Mouse (Mus musculus) regulatory T cell (primary cell): ENCODE data around the gene Ctnnbl1.

ENCODE experiments used
- in situ Hi-C: fragments of 300-600 bp; cut with MboI, MseI; formaldehyde crosslinking; loops from one replicate; pipeline ENCODE4 v1.15.1; 2025; ENCODE audit warnings: high pct_unique_total_duplicates

The Ctnnbl1 gene

DNA sequence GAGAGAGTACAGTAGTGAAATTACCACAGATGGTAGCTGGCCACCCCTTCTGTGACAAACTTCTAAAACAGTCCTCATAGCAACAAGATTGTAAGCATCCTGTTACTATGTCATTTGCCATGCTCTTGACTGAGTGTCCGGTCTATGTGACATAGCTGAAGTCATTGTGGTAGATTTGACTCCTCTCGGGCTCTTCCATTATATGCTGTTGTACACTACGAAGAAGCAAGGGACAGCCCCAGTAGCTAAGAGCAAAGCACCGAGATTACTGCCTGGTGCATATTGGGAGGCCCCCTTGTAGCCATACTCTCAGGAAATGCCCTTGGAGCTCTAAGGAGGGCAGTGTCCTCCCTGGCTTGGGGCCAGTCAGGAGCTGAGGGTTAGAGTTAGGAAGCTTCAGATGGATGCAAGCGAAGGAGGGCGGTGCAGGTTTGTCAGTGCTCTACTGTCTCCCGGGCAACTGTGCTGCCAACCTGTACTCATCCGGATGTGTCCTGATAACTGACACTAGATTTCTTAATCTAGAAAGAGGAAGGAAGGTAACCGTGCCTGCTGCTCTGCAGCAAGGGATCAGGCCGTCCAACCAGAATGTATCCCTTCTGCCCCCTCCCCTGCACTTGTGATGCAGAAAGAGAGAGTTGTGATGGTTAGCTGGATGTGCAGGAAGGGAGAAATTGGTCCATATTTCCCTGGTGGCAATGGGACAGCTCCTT, 55.8 kb downstream of the Ctnnbl1 start:
- in situ Hi-C loops = no loop called here

DNA sequence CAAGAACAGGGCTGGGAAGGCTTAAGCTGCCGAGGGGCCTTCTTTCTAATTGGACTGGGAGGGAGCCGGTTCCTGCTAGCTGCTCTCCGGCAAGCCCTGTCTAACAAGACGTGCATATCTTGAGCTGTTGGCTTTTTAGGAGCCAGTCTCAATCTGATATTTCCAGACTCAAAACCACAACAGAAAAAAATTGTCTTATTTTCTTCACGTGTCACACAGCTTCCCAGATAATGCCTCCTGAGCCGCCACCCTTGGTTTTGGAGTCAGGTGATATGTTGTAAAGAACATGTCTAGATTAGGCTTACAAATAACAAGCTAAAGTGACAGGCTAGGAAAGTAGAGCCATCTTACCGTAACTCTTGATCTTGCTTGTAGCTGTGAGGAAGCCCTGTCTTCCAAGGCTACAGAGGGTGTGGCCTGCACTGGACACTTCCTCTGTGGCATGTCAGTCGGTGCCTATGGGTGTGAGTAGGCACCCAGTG, 56.7 kb downstream of the Ctnnbl1 start:
- in situ Hi-C loops = no loop called here

DNA sequence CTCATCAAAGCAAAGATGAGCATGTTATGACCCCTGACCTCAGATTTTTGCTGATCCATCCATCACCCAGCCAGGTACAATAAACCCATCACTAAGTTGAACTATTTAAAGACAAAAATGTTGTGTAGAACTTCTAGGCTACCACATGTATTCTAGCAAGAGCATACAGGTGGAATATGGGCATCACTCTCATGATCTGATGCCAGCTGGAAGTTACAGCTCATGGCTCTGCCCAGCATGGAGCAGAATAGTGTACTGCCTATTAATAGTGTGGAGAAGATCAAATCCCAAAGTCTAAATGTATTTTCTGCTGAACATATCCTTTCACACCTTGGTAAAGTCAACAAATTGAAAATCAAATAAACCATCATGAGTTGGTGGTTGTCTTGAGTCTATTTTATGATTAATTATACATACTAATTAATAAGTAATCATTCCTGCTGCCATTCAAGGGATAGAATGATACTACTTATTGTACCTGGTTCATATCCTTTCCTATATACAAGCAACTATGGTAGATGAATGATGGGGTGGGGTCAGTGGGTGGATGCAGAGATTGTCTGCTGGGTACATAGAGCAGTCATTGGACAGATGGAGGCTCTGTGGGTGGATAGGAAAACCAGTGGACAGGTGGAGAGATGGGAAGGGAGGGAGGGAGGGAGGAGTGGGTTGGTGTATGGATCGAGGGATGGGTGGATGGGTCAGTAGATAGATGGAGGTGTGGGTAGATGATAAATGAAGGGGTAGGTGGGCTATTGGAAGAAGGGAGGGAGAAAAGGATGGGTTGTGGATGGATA, 58.6 kb downstream of the Ctnnbl1 start:
- in situ Hi-C loops = no loop called here

DNA sequence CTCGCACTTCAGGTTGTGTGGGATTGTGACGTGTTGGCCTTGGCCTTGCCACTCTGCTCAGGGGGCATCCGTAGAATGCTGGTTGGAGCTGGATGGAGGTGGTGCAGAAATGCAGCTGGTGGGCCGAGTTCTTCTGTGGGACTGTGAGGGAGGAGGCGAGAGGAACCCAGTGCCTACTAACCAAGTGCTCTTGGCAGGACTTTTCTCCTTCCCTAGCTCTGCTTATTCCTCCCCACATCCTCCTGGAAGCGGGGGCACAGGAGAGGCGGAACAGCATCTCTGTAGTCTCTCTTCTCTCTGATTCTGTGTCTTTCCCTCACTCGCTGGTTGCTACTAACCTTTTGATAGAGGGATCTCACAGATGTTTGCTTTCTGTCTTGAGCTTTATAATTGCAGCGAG, 62.3 kb downstream of the Ctnnbl1 start:
- in situ Hi-C loops = no loop called here

DNA sequence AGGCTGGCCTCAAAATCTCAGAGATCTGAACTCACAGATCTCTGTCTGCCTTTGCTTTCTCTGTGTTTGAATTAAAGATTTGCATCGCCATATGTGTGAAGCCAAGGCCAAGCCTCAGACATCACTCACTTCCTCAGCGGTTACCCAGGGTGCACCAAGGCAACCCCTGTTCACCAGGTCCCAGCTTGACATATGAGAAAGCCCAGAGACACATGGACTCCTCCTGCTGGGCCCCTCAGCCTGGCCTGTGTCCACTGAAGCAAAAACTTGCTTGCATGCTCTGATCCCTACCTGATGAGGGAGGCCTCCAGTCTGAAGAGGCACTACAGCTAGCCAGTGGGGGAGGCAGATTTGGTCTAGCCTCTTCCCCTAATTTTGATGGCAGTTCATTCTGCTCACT, 63.1 kb downstream of the Ctnnbl1 start:
- in situ Hi-C loops = loop anchor here (5.0 kb wide), 1 partner anchor 848 kb away; no protein-coding TSS in a partner anchor

DNA sequence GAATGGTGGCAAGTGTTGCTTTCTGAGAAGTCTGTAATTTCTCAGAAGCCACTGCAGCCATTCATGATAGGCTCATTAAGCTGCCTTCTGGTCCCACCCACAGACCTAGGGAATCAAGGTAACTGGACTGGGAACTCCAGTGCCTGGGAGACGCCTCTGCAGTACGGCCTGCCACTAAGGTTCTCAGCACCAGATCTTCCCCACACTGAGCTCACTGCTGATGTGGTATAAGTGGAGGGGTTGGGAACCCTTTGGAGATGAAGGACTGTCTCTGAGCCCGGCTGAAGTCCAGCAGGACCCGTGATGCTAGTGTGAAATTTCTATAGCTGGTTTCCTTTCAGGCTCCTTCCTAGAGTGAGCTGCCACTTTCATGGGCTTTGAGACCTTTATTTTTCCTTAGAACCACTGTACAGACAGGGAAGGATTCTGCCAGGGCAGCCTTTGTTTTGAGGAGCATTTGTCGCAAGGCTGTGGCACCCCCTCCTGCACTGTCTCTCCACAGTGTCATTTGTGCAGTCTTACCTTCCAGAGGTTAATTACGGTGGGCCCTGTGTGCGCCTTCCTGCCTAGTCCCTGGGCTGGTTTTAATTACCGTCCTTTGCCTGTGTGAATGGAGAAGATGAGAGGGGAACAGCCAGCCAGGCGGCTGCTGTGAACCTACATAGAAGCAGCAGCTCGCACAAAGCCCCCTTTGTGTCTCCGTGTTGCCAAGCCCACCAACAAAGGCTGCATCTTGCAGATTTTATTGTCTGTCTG, 63.7 kb downstream of the Ctnnbl1 start:
- in situ Hi-C loops = loop anchor here (5.0 kb wide), 1 partner anchor 849 kb away; no protein-coding TSS in a partner anchor

DNA sequence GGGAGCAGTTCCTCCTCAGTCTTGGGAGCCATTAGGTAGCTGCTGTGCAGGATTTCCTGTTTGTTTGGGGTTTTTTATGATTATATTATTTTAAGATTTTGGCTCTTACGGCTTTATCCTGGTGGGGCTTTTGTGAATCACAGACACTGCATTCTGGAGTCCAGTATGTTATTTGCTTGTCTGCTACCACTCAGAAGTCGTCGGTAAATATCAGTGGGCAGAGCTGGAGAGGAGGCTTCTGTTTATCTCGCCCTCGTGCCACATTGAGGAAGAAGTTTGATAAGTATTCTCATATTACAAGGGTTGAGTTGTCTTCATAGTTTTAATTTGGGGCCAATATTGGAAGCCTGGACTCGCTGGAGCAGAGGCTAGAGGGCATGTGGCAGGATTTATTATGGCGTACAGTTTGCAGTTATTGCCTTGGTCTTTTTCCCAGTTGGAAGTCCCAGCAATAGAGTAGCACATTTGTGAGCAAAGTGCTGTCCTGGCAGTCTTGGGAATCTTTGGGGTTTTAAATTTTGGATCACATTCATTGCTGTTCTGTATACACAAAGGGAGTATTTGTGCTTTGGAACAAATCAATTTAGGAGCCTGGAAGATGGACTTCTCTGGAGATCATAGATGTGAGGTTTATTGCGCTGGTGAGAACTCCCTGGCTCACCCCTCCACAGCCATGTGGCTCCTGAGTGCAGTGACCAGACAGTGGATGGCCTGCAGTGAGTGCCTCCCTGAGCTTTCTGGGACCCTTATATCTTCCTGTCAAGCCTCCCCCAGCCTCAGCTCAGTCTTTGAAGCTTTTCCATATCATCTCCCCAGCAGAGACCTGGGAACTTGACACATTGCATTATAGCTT, 64.5 kb downstream of the Ctnnbl1 start:
- in situ Hi-C loops = loop anchor here (5.0 kb wide), 1 partner anchor 849 kb away; no protein-coding TSS in a partner anchor

DNA sequence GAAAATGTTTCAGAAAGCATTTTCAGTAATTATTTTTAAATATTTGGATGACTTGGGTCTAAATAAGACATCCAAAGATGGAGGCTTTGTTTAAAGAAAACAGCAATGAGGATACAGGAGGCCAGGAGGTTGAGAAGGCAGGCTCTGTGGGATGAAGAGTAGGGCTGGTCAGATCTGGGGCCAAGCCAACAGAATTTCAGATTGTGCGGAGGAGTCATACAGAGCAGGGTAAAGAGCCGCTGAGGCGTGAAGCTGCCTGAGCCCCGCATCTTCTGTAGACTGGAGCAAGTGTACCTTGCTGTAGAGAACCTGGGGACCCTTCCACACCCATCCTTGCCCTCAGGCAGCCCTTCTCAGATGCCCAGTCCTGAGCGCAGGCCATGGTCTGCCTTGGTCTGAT, 65.5 kb downstream of the Ctnnbl1 start:
- in situ Hi-C loops = loop anchor here (5.0 kb wide), 1 partner anchor 850 kb away; no protein-coding TSS in a partner anchor

DNA sequence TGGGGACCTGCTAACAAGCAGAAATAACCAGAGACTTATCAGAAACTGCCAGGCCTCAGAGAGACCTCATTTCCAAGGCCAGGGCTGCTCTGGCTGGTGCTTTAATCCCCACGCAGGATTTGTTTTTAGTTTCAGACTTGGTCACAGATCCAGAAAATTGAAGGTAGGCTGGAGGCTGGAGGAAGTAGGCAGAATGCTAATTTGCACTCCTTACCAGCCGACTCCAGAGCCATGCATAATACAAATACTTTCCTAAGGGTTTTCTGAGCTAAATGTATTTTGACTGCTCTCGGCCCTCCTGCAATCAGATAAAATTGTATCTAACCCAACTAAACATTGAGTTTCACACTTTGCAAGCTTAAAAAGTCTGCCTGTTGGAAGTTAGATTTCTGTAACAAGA, 67.2 kb downstream of the Ctnnbl1 start:
- in situ Hi-C loops = loop anchor here (5.0 kb wide), 1 partner anchor 852 kb away; no protein-coding TSS in a partner anchor

DNA sequence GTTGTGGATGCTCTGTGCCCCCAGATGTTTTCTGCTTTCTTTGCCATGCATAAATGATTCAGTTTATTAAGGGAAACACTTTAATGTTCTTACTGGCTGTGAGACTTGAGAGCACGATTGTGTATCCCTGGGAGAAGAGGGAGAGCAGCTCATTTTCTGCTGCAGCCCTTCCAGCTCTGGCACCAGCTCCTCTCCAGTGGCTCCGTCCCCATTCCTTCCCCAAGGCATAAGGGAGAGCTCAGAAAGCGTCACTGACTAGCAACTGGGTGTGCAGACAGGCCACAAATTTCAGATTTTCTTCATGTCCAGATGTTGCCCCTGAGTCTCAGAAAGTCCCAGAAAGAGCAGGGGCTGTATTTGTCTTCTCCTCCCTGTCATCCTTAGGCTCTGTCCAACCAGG, 67.9 kb downstream of the Ctnnbl1 start:
- in situ Hi-C loops = no loop called here

DNA sequence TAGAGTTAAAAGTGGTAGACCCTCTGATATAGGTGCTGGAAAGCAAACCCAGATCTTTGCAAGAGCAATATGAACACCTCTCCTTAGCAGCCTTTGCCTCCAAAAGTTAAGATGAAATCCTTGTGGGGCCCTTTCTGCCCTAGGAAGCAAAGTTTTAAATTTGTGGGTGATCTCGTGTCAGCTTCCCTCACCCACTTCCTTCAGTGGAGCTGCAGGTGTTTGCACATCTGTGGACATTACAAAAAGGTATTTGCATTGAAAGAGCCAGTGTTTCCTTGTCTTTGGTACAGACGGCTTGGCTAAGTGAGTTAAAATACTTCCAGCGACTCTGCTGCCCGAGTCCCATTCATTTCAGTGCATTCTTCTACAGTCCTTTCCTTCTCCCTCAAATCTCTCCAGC, 69.9 kb downstream of the Ctnnbl1 start:
- in situ Hi-C loops = no loop called here

DNA sequence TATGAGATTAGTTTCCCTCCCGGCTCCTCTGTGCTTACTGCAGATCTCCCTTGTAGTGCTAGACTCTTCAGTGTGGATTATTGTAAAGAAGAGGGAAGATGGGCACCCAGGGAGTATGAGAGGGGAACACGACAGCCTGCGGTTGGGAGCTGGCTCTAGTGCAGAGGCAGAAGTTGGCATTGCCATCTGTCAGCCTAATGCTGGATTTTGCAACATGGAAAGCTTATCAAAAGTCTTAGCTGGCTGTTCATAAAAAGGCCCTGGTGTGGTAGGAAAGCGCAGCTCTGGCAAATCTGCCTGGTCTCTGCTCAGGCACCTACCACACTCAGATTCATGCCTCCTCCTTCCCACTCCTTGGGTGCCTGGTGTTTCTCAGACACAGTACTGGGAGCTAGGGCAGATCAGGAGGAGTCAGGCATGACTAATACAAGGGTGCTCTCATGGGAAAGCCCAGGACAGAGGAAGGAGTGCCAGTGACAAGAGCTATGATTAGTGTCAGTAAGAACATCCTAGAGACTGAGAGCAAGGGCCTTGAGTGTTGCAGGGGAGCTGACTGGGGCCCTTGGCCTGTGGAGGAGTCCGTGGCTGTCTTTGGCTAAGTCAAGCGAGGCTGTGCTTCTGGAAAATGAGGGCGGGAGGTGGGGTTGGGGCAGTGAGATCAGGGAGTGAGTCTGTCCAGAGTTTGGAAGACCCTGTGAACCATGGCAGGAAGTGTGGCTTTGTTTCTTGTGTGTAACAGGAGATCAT, 70.6 kb downstream of the Ctnnbl1 start:
- in situ Hi-C loops = no loop called here

DNA sequence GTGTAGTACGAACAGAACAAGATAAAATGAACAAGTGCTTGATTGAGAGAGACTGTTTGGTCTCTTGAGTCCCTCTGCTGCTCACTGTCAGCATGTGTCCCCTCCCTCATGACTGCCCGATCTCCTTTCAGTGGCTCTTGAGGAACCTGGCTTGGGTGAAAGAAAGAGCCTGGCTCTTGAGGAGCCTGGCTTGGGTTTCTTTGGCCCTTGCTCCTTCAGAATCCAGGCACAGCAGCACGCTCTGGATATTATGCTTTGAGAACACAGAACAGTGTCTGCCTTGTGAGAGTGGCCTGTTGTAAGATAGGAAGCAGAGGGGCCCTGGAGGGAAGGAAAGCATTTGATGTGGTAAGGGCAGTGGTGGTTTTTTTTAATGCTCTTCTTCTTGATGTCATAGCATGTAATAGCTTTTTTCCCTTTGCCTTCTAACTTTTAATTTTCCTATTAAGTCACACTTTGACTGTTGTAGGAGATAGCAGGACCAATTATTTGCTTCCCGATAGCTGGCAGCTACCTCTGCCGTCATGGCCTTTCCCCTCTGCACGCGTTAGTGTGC, 71.2 kb downstream of the Ctnnbl1 start:
- in situ Hi-C loops = no loop called here

DNA sequence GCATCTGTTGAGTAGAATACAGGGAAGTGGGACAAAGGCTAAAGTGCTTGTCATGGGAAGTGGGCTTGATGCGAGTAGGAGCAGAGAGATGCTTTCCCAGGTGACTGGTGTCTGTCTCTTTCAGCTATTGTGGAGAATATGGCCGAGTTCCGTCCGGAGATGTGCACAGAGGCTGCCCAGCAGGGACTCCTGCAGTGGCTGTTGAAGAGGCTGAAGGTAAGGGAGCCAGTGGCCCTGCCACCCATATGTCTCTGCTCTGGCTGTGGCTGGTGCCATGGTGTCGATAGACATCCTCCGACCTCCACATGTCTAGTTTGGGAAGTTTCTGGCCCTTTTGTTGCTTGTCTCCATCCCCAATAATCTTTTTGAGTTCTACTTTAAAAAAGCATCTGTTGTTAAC, 72.1 kb downstream of the Ctnnbl1 start:
- in situ Hi-C loops = no loop called here

DNA sequence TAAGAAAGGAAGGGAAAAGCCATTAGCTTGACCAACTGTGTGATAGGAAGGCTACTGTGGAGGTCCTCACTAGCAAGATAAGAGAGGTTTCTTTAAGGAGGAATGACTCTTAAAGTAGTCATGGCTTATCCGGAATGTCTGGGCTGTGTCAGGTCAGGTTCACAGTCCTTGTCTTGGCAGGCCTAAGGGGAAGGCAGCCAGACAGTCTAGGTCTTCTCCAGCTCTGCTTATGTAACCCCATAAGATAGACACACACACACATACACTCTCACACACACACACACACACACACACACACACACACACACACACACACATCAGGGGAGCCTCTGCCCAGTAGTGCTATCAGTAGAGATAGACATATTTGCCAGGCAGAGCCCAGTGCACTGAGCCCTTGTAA, 73.5 kb downstream of the Ctnnbl1 start:
- in situ Hi-C loops = no loop called here

DNA sequence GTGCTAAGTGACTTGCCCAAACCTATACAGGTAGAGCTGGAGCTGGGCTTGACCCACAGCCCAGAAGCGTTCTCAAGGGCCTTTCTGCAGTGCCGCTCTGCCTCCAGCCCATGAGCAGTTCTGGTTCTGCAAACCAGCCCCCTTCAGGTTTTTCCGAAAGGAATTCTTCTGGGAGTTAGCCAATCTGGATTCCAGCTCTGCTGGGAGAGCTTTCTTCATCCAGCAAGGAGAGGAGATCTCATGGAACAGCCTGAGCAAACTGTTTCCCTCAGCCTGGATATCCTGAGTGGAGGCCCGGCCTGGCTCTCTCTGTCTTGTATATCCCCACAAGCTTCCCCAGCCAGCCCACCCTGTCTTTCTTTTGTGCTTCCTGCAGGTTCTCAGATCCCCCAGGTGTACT, 75.9 kb downstream of the Ctnnbl1 start:
- in situ Hi-C loops = no loop called here

DNA sequence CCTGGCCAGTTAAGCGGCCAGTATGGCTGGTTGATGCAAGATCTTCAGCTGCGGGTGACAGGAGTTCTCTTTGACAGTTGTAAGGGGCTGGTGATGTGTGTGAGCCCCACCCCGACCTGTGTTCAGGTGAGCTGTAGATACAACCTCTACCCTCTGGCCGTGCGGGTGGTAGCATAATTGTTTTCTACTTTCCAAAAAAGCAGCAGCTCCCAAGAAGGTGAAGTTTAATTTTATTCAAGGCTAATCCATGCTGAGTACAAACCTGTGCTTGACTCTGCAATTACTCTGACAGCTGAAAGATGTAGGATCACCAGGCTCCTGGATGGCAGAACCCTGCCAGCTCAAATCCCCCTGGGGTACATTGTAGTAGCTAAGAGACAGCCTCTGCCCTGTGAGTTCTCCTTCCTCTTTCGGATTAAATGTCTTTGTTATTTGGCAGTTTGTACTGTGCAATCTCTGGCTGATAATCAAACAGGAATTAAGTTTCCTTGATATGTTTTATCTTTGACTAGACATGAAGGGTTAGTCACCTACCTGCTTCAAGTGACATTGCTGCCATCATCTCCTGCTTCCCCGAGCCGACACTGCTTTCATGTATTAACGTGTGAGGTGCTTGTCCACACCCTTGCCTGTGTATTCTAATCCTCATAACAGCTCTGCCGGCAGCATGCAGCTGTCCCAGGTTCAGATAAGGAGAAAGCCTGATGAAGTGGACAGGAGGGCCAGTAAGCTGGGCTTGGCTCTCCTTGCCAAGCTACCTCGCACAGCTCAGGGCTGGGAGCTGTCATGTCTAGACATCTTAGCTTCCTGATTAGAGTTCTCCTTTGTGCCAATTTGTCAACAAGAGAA, 77.1 kb downstream of the Ctnnbl1 start:
- in situ Hi-C loops = no loop called here

DNA sequence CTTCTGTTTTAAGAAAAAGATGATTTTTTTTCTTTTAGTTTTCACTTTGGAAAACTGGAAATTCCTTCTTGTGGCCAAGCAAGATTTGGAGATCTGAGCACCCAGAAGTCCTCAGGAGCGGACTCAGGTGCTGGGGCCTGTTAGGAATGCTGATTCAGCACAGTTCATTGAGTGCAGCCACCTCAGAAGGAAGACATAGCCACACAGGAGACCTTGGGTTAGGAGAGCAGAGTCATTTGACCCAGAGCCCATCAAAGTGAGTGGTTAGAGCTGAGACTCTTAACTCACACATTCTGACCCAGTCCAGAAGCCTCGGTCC, 77.7 kb downstream of the Ctnnbl1 start:
- in situ Hi-C loops = no loop called here

DNA sequence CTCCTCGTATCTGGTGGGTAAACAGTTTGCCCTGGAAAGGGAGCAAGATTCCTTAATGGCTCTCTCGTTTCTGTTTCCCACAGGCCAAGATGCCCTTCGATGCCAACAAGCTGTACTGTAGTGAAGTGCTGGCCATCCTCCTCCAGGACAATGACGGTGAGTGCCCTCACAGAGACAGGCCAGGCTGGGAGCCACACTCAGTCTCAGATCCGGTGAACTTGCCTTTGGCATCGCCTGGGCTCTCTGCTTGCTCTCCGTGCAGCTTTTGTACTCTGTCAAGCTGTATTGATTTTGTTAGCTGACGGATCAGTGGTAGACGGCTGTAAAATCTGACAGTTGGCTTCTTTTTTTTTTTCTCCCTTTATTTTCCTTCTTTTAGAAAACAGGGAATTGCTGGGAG, 80.5 kb downstream of the Ctnnbl1 start:
- in situ Hi-C loops = no loop called here
